Mouse (Mus musculus) limb, embryonic 13.5 days (tissue): Measurements from ENCODE around the gene 9230102O04Rik. TPM values are rescaled to one million over a fixed set of nuclear protein-coding genes. Genes with fewer than 3 reads are reported as not detected.

Experiments used
- ATAC-seq: fragments of 200-750 bp; cut with Nextera tagmentation; 2 replicates; pipeline ENCODE4 v1.8.0; 2017; ENCODE audit warnings: low read depth, moderate number of reproducible peaks, moderate TSS enrichment; ENCODE audit not compliant: low FRiP score
- H3K27ac ChIP-seq: fragments of 300-500 bp; sonication (generic); 2 replicates; pipeline ENCODE4 v1.5.1; 2015; ENCODE audit warnings: inconsistent platforms, mild to moderate bottlenecking, moderate library complexity
- H3K27me3 ChIP-seq: fragments of 300-500 bp; sonication (generic); 2 replicates; pipeline ENCODE4 v1.6.1; 2015; ENCODE audit warnings: mild to moderate bottlenecking, inconsistent platforms
- H3K36me3 ChIP-seq: fragments of 300-500 bp; sonication (generic); 2 replicates; pipeline ENCODE4 v1.6.1; 2015; ENCODE audit warnings: inconsistent platforms, mild to moderate bottlenecking, moderate library complexity
- H3K4me1 ChIP-seq: fragments of 300-500 bp; sonication (generic); 2 replicates; pipeline ENCODE4 v1.6.1; 2015; ENCODE audit warnings: inconsistent platforms
- H3K4me2 ChIP-seq: fragments of 300-500 bp; sonication (generic); replicated peaks from 2 replicates; pipeline ENCODE4 v1.6.1; 2015; ENCODE audit warnings: inconsistent platforms, mild to moderate bottlenecking, moderate library complexity
- H3K4me3 ChIP-seq: fragments of 300-500 bp; sonication (generic); 2 replicates; pipeline ENCODE4 v1.5.1; 2015; ENCODE audit warnings: moderate library complexity, mild to moderate bottlenecking, inconsistent platforms
- H3K9ac ChIP-seq: fragments of 300-500 bp; sonication (generic); 2 replicates; pipeline ENCODE4 v1.6.1; 2015; ENCODE audit warnings: mild to moderate bottlenecking, inconsistent platforms
- H3K9me3 ChIP-seq: fragments of 300-500 bp; sonication (generic); 2 replicates; pipeline ENCODE4 v1.6.1; 2016; ENCODE audit warnings: inconsistent platforms
- WGBS: fragments of 180-500 bp; shearing (Covaris S2); methylation state at CpG from one replicate; pipeline ENCODE4 v1.1.7; 2015; 5-methylcytosine and 5-hydroxymethylcytosine counted together
- polyA plus RNA-seq: library from polyadenylated mRNA; unstranded; fragments of >200 nt; fragmentation: Nextera tagmentation; extraction: Ambion mirVana; gene quantifications from 2 replicates; pipeline ENCODE4 v1.2.1, GENCODE M21; 2015

The 9230102O04Rik gene
- polyA plus RNA-seq, 1 experiment from 2014 or later, result not detected

GRCm38 (mm10) chr2:9852851-9853576 lies 36.3 kb downstream of the 9230102O04Rik start:
- H3K4me2 ChIP-seq, result no peak overlapping the region
- ATAC-seq, result no peak
- no peaks in the 10 kb centered on the region for H3K9me3 ChIP-seq
- no peak overlapping the region for H3K27ac ChIP-seq
- 0 out of 2 replicates have a peak, but pooled peaks cover 7% of the 10 kb centered on the region for H3K27me3 ChIP-seq
- WGBS, result 35% methylated on average over 13 of the region's 13 CpGs
- no peak overlapping the region for H3K9ac ChIP-seq
- H3K36me3 ChIP-seq, result no peaks in the 10 kb centered on the region
- H3K4me1 ChIP-seq, result peaks cover 3% of the 10 kb centered on the region; the same call in 1 of the 2 replicates
- no peak overlapping the region for H3K4me3 ChIP-seq

DNA sequence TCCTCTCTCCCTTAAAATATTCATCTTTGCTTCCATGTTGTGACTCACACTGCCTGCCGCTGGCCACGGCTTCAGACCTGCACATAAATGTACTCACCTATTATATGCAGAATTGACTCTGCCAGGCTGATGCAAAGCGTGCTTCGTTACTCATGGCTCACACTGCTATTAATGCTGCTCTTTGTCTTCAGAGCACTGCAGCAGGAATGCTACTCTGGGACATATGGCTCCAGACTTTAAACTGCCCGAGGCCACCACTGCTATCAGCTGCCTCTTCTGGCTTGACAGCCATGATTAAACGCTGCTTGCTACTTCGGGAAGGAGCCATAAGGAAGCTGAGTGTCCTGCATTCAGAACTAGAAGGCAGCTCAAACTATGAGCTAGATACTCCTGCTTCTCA lies 54.1 kb downstream of the 9230102O04Rik start:
- no peaks in the 10 kb centered on the region for H3K9me3 ChIP-seq
- H3K4me3 ChIP-seq, result no peak overlapping the region
- H3K4me2 ChIP-seq, result no peak overlapping the region
- H3K27ac ChIP-seq, result no peak overlapping the region
- H3K36me3 ChIP-seq, result no peaks in the 10 kb centered on the region
- WGBS, result 40% methylated on average over 7 of the region's 7 CpGs
- H3K4me1 ChIP-seq, result no peaks in the 10 kb centered on the region
- H3K9ac ChIP-seq, result no peak overlapping the region
- ATAC-seq, result no peak
- no peaks in the 10 kb centered on the region for H3K27me3 ChIP-seq

DNA sequence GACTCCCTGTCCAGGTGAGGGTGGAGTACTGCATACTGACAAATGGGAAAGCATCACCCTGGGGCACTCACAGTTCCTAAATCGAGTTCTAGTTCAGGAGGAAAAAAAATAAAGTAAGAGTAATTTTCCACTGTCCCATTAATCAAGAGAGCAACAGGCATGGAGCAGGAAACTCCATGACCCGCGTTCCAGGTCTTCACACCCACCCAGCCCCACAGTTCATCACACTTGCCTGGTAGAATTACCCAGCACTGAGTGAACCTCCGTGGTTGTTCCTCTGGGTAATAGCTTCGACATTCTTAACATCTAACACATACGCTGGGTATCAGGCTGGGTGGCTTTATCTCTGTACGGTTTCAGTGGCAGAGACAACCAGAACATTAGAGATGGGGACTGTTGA lies 55.6 kb downstream of the 9230102O04Rik start:
- ATAC-seq, result no peak
- H3K27me3 ChIP-seq, result no peaks in the 10 kb centered on the region
- 74% methylated on average over 7 of the region's 7 CpGs for WGBS
- H3K27ac ChIP-seq, result no peak overlapping the region
- H3K9ac ChIP-seq, result no peak overlapping the region
- H3K4me2 ChIP-seq, result no peak overlapping the region
- H3K36me3 ChIP-seq, result no peaks in the 10 kb centered on the region
- no peaks in the 10 kb centered on the region for H3K4me1 ChIP-seq
- H3K4me3 ChIP-seq, result no peak overlapping the region
- no peaks in the 10 kb centered on the region for H3K9me3 ChIP-seq

Other genes starting within 250 kb of the 9230102O04Rik start
- 0.23 TPM in 1 of 2 replicates, not detected in the other for gene 4930412O13Rik, start 8.3 kb downstream of the 9230102O04Rik start, polyA plus RNA-seq
- 7.8 and 8.9 TPM in 2 replicates for gene Gata3, start 494 bp upstream of the 9230102O04Rik start, polyA plus RNA-seq
- 15.2 and 16.5 TPM in 2 replicates for gene Taf3, start 159.1 kb upstream of the 9230102O04Rik start, polyA plus RNA-seq
- 528 and 534 TPM in 2 replicates for gene Atp5c1, start 191.0 kb upstream of the 9230102O04Rik start, polyA plus RNA-seq
- gene Kin, start 191.1 kb upstream of the 9230102O04Rik start, polyA plus RNA-seq, result 27.9 and 34.2 TPM in 2 replicates
- gene Itih2, start 241.9 kb upstream of the 9230102O04Rik start, polyA plus RNA-seq, result 0.11 and 0.94 TPM in 2 replicates